Mouse (Mus musculus) 3134 (cell line): ENCODE measurements around the gene Mgmt.

Experiments
- DNase-seq: peaks from one replicate; pipeline ENCODE4 v3.0.0-alpha.2; 2011; ENCODE audit warnings: low spot score; ENCODE audit not compliant: insufficient read length; ENCODE audit errors: extremely low read depth

Gene Mgmt

DNA sequence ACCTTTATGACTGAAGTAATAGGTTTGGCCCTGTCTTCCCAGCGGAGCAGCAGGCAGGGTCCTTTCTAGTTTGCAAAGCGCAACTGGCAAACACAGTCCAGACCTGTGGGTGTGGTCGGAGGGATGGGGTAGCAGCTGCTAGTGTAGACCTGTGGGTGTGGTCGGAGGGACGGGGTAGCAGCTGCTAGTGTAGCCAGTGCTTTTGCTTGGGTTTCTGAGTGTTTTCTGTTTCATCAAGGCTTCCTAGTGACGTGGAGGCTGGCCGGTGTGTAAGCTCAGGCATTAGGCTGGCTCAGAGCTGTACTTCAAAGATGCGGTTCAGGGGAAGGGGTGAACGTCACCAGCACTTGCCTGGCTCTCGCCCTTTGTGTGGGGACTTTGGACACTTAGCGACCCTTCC, 106.3 kb downstream of the Mgmt start:
- DNase-seq, result no peak

DNA sequence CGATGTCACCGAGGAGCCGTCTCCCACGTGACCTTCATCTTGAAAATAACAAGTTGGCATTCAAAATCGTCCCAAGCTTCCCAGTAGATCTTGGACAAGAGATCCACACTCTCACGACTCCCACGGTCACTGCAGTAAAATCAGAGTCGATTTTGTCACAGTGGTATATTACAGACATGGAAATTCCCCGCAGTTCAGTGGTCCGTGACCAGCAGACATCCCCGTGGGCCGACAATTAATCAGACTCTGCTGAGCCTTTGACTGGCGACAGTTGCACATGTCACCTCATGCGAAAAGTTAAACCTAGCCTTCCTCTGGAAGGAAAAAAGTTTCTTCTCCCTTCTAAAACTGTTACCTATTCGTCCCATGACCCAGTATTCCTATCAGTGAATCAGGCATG, 106.8 kb downstream of the Mgmt start:
- no peak for DNase-seq

- DNase-seq, result no peak
Observed at GRCm38 (mm10) chr7:137001783-137002182, 107.4 kb downstream of the Mgmt start.

- DNase-seq, result no peak
Observed at GRCm38 (mm10) chr7:137002431-137002830, 108.0 kb downstream of the Mgmt start.

GRCm38 (mm10) chr7:137005293-137005692, 110.9 kb downstream of the Mgmt start:
- DNase-seq, result no peak

DNA sequence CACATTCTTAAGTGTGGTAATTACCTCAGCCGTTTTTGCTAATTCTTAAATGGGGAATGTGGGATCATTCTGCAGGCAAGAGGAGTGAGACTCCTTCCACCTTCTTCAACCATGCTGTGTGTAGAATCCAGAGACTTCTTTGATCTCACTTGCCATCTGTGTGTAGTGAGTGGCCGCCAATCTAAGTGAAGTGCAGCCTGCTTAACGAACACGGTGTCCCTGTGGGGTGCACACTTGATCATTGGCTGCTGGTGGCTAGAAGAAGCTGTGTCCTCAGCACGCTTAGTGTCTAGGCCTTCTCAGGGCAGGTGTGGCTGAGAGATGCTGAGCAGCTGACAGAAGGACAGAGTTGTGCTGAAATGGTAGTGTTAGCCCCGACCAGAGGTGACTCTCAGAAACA, 113.9 kb downstream of the Mgmt start:
- no peak for DNase-seq

GRCm38 (mm10) chr7:137009732-137010275, 115.4 kb downstream of the Mgmt start:
- no peak for DNase-seq

DNA sequence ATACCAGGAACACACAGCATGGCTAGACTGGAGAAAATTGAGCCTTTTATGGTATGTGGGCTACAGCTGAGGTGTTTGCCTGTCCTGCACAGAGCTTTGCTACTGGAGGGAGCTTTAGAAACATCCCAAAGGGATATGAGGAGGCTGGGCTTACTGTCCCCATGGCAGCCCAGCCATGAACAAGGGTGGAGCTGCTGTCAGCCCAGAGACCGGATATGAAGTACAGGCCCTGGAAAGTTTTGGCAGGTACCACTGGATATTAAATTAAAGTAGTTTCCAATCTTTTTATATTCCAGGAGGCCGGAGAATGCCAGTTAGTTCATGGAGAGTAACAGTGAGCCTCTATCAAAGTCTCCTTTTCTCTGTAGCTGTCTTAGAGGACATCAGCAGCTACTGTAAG, 116.0 kb downstream of the Mgmt start:
- no peak for DNase-seq

GRCm38 (mm10) chr7:137012687-137013086, 118.3 kb downstream of the Mgmt start:
- DNase-seq, result no peak

GRCm38 (mm10) chr7:137013433-137013832, 119.0 kb downstream of the Mgmt start:
- no peak for DNase-seq

DNA sequence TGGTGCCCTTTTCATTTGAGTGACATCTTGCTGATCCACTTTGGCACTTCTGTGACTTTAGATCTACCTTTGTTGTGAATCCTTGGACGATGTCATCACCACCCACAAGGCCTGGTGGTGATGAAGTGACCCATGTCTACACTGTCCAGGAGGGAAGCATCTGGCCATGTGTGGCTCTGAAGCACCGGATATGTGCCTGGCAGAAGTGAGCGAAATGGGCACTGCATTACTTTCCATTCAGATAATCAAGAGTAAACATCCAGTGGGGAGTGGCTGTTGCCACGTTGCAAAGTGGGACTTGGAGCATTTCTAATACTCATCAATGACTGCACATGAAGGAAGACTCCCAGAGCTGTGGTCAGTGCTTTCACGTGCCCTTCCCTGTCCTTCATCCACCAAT, 124.2 kb downstream of the Mgmt start:
- DNase-seq, result no peak

DNA sequence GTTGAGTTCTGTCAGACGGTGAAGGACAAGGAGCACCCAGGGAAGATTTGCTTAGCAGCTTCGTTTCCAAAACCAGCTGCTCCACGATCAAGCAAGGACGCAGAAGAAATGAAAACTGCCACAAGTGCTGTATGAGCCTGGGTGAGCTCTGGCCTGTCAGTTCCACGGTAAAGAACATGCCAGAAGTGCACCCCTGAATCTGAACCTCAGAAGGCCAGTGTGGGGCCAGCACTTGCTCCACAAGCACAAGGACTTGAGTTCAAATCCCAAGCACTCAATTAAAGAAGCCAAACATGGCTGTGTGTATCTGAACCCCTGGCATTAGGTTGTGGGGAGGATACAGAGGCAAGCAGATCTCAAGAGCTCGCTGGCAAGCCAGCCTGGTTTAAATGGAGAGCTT, 125.8 kb downstream of the Mgmt start:
- no peak for DNase-seq

DNA sequence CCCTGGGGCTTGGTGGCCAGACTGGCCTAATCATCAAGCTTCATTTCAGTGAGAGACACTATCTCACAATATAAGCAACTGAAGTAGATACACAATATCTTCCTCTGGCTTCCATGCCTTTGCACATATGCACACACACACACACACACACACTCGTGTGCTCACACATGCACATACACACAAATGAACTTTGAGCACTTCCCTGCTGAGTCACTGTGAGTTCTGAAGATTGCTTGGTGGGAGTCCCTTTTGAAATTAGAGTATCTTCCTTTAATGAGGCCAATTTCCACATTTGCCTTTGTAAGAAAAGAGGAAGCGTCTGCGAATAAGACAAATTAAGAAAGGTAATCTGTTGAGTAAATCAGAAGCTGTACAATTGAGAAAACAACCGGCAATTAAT, 136.4 kb downstream of the Mgmt start:
- no peak for DNase-seq

DNA sequence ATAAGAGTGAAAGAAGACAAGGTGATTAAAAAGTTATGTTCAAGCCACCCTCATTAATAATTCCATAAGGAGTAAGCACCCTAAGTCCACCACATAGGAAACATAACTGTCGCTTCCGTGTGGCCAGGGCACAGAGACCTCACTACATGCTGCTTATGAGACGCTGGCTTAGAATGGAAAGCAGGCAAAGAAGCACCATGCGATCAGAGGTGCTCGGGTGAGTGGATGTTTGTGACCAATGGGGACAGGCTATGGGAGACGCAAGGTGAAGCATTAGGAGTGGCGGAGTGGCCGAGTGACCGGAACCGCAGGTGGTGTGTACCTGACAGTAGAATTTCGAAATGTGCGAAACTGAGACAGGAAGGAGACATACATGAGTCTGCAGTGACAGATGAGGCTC, 138.8 kb downstream of the Mgmt start:
- DNase-seq, result no peak

GRCm38 (mm10) chr7:137034986-137035385, 140.6 kb downstream of the Mgmt start:
- DNase-seq, result no peak

DNA sequence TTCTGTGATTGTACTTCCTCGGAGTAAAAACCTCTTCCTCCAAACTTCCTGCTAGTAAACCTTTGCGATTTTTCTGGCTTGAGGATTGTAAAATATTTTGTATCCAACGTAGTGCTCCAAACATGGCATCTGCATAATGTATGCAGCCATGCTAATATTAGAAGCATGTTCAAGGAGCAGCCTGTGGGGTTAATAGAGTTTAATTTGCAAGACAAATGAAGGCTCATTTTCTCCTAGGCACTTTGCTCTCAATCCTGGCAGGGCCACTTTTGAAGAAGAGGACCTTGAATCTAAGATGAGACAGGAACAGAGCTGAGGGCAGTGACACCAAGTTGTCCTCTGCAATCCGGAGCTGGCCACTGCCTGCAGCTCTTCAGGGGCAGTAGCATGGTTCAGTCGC, 141.5 kb downstream of the Mgmt start:
- no peak for DNase-seq

GRCm38 (mm10) chr7:137037471-137037870, 143.1 kb downstream of the Mgmt start:
- DNase-seq, result no peak

DNA sequence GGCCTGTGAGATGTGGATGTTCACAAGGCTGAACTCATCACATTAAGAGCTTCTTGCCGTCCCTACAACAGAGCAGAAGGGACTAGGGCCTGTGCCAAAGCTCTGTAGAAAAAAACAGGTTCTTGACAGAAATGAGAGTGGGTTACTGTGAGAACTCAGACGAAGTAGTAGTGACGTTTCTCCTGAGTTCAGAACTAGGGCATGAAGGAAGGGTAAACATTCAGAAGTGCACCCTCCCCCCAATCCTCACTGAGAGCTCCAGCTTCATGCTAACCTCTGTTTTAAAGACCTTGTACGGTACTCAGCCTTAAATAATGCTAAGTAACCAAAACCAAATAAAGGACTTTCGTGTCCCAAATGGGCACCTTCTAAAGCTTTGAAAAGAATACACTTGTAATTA, 143.5 kb downstream of the Mgmt start:
- DNase-seq, result no peak

- DNase-seq, result no peak
Observed at GRCm38 (mm10) chr7:137038311-137038945, 144.0 kb downstream of the Mgmt start.

- no peak for DNase-seq
Observed at GRCm38 (mm10) chr7:137038946-137039320, 144.5 kb downstream of the Mgmt start.

DNA sequence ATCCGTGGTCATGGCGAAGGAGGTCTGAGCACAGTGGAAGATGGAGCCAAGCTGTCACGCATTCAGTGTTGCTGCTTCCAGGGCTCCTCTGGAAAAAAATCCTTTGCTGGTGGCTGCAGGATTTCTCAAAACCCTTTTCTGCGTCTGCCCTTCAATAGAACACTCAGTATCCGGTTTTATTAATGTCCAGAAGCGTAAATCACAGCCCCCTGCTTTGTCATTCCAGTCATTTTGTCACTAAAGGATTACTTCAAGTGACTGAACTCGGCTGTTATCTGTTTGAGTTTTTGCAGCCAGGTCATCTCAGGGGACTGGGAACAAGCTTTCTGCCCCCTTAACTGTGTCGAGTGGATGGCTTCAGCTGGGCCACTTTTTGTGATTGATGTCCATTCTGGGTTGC, 146.2 kb downstream of the Mgmt start:
- no peak for DNase-seq

DNA sequence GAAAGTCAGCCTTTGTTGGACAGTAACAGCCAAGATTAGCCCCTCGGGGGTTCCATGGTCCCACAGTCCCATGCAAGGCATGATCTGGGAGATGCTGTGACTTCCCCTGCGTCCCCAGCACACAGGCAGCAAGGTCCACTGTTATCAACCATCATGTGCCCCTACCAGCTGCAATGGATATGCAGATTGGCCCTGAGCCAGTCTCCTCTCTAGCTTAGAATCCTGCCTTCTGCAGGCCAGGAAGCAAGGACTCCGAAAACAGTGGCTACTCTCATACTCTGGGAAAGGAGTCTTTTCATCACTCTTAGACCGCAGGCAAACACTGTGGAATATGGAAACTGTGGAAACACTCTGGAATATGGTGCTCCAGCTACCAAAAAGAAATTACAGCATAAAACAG, 152.5 kb downstream of the Mgmt start:
- no peak for DNase-seq
